Mouse (Mus musculus): Measurements from ENCODE around the gene Pyroxd2.
A peak's percentile ranks its signal among the peaks of the same experiment; 100 is the strongest.
"Not testable (repeated sequence)": the region's sequence is repeated elsewhere in the genome, so short reads cannot be mapped to it uniquely, and the experiment has no call there.

The Pyroxd2 gene

GRCm38 (mm10) chr19:42752363-42752931 lies at the start of gene Pyroxd2:
Gene Pyroxd2 (minus strand): TSS chr19:42752775.
- peak; percentile 88 for DNase-seq

DNA sequence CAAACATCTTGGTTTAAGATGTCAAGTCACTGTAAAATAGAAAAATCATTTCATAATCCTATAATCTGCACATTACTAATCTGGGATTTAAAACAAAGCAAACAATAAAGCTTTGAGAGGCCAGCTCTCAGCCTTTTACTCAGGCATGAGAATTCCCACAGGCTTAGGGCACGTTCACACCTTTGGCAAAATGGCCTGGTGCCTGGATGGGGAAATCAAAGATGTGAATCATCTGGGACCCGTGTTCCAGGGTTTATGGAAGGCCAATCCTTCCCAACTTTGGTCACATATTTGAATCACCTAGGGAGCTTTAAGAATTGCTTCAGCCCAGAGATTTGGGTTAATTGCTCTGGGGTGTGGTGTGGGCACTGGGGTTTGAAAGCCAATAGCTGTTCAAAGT lies 45.3 kb upstream of the Pyroxd2 start:
- no peak for DNase-seq

- no peak for DNase-seq
These were observed 43.2 kb upstream of the Pyroxd2 start for GRCm38 (mm10) chr19:42795801-42796200.

DNA sequence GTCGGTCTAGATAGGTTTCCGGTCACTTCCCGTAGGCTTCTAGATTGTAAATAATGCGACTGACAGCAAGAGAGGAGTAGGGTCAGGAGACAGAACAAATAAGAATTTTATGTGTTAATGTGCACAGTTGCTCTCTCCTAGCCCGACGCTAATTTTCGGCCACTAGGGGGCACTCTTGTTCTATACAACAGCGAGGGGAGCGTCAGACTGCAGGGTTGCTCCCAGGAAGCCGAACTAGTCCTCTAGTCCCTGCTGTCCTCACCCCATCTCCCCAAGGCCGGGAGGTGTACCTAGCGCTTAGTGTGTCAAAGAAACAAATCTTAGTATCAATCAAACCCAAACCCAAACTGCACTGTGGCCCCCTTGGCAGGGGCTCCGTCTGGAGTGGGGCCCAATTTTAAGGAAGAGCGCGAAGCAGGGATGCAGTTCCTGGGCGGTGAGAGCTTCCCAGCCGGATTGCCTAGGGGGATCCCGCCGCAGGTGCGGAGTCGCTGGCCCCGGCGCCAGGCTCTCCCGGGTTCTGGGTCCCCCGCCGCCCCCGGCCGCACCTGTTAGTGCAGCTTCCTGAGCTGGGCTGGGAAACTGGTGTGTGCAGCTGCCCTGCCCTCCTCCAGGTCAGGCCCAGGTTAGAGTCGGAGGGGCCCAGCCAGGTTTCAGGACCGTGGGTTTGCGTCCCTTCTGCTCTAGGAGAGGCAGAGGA lies 42.5 kb upstream of the Pyroxd2 start:
- peak; percentile 83 for DNase-seq

DNA sequence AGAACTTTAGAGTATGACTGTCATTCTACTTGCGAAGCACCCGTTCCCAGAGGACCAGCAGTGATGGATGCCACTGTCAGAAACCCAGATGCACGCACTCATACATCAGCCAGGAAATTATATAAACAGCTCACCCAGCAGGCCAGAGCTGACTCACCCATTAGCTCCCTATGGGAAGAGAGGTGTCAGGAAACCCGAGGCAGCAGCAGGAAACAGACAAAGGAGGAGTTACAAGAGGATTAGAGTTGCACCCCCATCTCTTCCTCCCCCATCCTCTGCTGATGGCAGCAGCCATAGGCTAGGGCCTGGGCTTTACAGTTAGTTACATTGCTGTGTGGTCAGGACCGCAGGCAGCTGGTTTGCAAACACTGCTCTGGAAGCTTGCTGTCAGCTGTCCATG lies 35.7 kb upstream of the Pyroxd2 start:
- DNase-seq = no peak

- no peak for DNase-seq
These were observed 33.1 kb upstream of the Pyroxd2 start for GRCm38 (mm10) chr19:42785562-42786220.

DNA sequence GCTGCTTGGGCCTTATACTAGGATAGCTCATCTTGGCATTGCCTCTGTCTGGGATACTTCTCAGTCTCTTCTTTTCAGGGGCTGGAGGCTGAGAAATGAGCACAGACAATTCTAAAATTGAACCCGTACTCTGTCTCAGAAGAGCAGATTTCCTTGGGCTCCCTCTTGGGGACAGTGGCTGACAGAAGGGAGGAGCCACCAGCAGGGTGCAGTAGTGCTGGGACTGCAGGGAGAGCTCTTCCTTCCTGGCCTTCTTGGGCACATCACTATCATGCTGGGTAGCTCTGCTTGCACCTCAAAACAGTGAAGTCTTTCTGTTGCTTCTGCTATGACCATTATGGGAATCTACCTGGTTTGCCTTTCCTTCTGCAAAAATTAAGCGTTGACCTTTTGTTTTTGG lies 32.6 kb upstream of the Pyroxd2 start:
- peak; percentile 24 for DNase-seq

- not testable (repeated sequence) for DNase-seq
These were observed 27.6 kb upstream of the Pyroxd2 start for GRCm38 (mm10) chr19:42780156-42780538.

DNA sequence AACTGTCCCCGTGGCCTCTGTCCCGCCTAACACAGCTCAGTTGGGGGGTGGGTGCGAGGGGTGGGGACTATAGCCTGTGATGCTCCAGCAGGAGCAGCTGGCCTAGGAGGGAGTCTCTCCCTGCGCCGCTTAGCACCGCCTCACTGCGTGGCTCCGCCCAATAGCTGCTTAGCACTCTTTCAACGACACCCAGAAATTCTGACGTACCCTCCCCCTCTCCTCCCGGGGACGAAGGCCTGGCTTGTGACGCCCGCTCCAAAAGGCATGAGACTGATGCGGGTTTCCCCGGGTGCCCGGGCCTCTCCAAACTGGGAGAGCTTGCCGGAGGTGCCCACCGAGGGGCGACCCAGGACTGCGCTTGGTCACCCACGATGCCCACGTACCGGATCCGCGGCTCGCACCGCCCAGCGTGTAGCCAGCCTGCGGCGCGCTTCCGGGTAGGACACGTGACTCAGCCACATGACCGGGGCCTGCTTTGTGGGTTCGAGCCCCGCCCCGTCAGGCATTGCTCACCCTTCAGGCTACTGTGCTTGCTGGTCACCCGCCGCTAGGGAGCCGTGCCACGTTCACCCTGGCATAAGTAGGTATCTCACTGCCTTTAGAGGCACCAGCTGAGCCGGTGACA lies 27.1 kb upstream of the Pyroxd2 start, which contains the start of gene Hps1:
Gene Hps1, minus strand, starts transcription at position 448 of the 625 bp plus-strand sequence.
- peak; percentile 90 for DNase-seq

DNA sequence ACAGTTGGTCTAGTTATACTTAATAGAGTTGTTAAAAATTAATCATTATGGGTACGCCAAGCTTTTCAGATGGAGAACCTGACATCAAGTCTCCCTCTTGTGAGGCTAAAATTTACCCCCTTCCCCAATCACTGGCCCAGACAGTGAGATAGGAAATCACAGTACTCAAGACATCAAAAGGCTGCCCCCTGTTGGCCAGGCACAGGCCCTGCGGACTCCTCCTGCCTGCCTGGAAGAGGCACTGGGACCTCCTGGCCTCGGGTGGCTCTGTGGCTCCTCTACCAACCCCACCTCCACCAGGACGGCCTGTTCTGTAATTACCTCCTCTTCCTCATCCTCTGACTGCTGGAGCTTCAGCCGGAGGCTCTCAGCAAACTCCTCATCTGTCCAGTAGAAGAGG lies 25.2 kb upstream of the Pyroxd2 start:
- DNase-seq = peak; percentile 30

GRCm38 (mm10) chr19:42776813-42777212 lies 24.2 kb upstream of the Pyroxd2 start:
- DNase-seq = peak; percentile 61

DNA sequence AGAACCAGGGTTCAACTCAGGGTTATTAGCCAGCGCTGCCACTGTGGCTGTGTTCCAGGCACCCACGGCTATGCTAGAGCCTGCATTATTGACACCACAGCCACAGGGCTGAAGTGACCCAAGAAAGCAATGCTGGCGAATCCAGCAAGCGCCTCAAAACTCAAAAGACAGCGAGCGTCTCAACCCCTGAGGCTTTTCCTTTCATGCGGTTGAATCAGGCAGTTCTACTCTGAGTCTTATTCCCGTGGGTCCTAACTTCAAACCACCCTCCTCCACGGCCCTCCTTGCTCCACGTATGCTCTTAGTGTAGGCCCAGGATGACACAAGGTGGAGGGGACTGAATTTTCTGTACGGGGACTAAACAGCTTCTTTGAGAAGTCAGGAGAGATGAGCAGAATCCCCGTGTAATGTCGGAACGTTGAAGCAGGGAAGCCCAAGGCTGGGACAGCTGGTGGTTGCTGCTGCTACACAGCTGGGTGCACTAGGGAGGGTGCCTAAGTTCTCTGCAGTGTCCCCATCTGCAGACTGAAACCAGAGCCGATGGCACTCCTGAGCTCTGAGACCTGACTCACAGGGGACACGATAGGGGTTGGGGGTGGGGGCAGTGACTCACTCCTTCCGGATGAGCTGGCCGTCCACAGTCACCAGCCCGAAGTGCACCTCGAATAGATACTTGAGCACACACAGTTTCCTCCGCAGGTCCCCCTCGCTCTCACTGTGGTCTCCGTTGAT lies 17.7 kb upstream of the Pyroxd2 start:
- DNase-seq = no peak

DNA sequence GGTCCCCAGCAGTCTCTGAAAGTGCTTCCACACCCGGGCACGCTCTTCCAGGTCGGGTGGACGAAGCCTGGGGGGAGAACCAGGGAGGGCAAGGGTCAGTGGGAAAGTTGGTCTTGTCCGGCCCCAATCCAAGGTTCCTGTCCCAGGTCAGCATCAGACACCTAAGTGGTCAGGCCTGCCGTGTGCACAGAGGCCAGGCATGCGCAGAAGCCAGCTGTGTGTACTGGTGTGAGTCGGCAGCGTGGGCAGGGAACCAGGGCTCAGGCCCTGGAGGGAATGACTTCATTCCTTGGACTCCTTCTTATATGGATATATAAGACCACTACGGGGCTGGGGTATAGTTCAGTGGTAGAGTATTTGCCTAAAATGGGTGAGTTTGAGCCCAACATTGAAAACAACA lies 17.1 kb upstream of the Pyroxd2 start:
- DNase-seq = no peak

- DNase-seq = no peak
These were observed 14.8 kb upstream of the Pyroxd2 start for GRCm38 (mm10) chr19:42767361-42767760.

DNA sequence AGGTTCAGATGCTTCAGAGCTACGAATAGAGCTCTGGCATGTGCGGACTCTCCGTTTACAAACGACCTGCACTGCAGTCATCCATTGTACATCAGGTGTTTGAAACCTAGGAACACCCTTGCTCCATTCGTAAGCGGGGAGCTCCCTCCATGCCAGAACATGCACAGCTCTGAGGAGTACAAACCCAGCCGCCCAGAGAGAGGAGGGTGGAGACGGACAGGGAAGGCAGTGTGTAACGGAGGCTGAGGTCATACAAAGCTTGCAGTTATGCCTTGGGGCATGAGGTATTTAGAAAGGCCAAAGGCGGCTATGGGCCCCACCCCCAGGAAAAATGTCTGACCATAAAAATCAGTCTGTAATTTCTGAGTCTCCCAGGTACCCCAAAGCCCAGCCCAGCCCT lies 11.8 kb upstream of the Pyroxd2 start:
- no peak for DNase-seq

DNA sequence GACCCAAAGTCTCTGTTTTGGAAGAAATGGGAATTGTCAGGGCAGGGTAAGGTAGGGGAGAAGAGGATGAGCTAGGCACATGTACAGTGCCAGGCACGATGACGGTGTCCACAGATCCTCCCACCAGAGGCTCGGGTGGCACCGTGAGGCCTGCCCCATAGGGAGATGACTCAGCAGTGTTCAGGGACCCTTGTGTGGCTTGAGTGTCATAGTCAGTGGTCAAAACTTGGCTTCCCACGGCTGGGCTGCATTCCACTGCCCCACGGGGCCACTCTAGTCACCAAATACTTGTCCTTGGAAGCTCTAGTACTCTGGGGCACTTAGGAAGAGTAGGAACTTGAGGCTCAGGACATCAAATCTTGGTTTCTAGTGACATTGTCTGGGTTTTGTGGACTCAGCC lies 4.1 kb upstream of the Pyroxd2 start:
- DNase-seq = no peak

DNA sequence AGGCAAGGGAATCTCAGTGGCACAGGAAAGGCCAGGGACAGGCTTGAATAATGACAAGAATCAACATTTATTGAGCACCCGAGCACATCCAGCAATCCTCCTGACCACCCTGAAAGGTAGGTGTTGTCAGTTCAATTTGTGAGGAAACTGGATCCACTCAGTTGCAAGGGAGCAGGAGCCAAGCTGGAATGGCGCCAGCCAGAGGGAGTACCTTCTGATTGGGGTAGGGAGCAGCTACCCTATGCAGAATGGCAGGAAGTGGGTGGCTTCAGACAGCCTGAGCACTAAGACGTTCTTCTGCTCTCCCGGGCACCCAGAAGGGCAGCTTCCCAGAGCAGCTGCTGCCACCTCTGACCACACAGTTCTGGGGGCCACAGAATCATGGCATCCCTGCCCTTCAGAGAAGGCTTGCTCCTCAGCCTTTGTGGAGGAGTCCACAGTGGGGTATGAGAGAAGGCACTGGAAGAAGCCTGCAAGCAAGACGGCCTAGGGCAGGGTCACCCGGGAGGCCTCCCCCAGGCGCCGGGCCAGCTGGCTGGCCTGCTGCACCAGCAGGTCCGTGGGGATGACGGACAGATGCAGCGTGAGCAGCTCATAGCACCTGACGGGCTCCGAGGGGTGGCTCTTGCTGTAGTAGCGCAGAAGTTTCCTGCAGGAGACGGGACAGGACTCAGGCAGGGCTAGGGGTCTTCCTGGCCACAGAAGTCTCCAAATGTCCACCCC lies 2.7 kb upstream of the Pyroxd2 start:
- no peak for DNase-seq

DNA sequence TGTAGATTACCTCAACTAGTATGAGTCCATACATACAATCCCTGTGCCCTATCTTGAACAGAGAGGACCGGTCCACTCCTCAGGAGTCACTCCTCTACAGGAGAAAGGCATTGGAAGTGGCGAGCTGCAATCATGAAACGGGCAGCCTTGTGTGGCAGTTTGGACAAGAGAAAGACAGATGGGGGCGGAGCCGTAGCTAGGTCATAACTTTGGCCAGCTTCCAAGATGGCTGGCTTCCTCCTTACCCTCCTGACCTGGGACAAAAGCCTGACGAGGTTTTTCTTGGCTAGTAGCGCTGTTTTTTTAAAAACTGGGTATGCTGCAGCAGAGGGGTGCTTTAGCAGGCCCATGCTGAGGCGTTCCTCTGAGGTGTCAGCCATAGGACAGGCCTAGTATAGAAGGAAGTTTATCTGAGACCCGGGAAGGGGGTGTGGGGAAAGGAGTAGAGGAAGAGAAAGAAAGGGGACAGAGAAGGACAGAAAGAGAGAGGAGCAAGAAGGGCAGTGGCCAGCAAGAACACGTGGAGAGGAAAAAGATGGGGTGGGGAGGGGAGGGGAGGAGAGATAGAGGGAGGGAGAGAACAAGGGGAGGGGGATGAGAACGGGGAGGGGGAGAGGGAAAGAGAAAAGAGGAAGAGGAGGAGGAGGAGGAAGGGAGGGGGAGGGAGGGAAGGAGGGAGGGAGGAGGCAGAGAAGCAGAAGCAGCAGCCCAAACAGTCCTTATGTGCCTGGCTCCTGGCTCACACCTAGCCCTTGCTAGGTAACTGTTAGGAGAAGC lies 754 bp upstream of the Pyroxd2 start:
- peak; percentile 59 for DNase-seq

GRCm38 (mm10) chr19:42750196-42750595 lies 2.4 kb downstream of the Pyroxd2 start:
- DNase-seq = no peak

DNA sequence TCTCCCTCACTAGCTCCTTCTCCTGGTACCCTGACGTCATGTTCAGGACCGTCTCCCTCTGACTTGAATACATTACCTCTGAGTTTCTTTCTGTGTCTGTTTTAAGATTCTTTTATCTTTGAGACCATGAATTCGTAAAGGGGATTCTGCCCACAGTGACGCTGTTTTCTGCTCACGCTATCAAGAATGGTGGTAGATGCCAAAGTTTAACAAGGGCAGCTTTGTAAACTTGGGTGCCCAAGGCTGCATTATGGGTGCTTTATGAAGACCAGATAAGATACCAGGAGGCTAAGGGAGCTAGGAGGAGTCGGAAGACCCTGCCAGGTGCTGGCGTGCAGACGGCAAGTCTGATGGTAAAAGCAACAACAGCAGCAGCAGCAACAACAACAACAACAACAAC lies 5.9 kb downstream of the Pyroxd2 start:
- DNase-seq = no peak

- DNase-seq = no peak
These were observed 6.7 kb downstream of the Pyroxd2 start for GRCm38 (mm10) chr19:42745869-42746224.
